Mouse (Mus musculus): ENCODE measurements at regions not wholly inside any gene's neighbourhood (a gene's known extent, or its start where the extent isn't known, plus 50 kb on each side); places are given as distances from the start of the nearest gene placed in this dataset.

- DNase-seq (ENCODE audit: extremely low read depth, insufficient read length, low spot score) = no peak
Measured at GRCm38 (mm10) chr6:143615361-143615760, 448.3 kb downstream of the Etnk1 start.

DNA sequence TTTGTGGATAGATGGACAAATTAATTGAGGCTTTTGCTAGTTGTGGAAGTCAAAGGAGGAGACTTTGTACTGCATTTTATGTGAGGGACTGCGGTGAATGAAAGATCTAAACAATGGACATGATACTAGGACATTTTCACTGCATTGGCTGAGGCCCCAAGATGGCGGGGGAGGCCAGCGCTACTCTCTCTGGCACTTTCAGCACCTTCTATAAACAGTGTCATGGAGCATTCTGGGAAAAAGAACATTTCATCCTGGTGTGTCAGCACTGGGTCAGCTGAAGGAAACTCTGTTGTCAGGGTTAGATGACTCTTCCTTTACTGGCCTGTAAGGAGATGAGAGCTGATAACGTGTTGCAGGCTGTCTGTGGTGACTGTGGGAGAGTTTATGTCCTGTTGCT is 449.4 kb downstream of the Etnk1 start:
- peak; percentile 64 for DNase-seq (ENCODE audit: extremely low read depth, insufficient read length, low spot score)

DNA sequence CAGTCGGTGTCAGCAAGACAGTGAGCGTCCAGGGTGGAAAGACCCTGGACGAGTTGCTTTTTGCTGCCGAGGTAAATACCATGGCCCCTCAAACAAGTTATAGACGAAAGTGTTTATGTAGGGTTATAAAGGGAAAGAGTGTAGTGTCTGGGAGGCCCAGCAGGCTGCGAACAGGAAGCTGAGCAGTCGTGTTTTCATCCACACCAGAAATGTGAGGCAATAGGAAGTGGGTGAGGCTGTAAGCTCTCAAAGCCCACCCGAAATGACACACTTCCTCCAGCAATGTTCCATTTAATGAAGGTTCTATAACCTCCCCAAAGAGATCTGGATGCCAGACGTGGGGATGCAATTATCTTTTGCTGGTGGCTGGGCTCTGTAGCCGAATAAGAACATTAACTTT is 451.5 kb downstream of the Etnk1 start:
- no peak for DNase-seq (ENCODE audit: extremely low read depth, insufficient read length, low spot score)

GRCm38 (mm10) chr6:143620583-143620982 is 453.6 kb downstream of the Etnk1 start:
- DNase-seq (ENCODE audit: extremely low read depth, insufficient read length, low spot score) = no peak

GRCm38 (mm10) chr6:143622161-143622560 is 455.1 kb downstream of the Etnk1 start:
- DNase-seq (ENCODE audit: extremely low read depth, insufficient read length, low spot score) = no peak

GRCm38 (mm10) chr6:143624901-143625300 is 457.9 kb downstream of the Etnk1 start:
- DNase-seq (ENCODE audit: extremely low read depth, insufficient read length, low spot score) = no peak

DNA sequence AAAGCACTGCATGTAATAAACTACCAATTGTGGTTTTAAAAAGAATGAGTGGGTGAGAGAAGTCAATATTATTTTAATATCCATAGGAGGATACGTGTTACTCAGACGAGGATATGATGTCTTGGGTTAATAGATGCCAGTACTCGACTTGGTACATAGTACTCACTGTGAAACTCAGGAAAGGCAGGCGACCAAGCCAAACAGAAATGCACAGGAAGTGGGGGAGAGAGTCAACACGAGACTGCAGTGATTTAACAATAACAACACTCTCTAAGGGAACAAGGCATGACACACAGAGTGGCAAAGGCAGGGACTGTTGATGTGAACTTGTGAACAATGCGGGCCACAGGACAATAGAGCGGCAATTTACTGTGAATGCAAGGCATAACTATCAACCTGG is 464.6 kb downstream of the Etnk1 start:
- peak; percentile 55 for DNase-seq (ENCODE audit: extremely low read depth, insufficient read length, low spot score)

DNA sequence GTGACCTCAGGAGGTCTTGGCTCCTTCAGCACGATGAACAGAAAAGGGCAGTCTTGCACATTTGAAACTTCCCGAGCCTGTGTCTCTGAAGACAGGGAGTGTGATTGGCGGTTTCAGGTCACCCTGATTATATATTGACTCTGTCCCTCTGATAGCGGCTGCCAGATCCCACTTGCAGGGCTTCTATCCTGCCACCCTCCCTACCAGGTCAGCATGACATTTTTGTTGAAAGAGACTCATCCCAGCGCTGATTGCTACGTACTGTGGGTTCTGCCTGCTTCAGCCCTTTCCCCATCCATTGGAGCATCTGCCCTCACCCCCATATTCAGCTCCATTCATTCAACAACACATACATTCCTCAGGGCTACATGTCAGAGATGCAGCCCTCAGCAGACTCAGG is 466.7 kb downstream of the Etnk1 start:
- DNase-seq (ENCODE audit: extremely low read depth, insufficient read length, low spot score) = no peak

DNA sequence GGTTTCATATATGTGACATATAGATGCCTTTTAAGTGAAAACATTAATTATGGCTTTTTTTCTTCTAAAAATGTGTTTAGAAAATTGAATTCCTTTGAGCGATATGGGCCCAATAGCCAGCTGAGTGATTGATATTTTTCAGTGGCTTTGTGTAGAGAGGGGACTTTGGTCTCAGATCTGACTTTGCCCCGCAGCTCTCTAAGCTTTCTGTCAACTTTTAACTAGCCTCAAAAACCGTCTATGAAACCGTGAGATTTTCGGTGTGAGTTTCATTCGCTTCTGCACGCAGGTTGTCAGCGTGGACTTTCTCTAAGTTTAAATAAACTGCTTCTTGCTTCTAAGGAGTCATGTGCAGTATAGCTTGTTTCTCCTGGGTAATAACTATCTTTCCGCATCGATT is 467.3 kb downstream of the Etnk1 start:
- no peak for DNase-seq (ENCODE audit: extremely low read depth, insufficient read length, low spot score)

DNA sequence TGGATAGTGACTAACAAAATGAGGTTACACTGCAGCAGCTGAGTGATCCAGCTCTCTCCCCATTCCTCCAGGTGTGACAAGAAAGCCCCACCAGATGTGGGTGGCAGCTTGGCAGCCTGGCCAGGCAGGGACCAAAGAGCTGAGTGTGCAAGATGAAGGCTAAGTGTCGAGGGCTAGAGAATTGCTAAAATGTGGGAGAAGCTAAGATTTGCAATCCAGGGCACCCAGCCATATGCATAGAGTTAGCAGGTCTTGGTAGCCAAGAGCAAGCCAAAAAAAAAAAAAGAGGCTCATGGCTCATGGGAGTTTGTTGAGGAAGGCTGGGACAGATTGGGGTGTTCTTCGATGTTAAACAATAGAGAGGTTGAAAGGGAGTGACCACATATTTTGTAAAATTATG is 468.0 kb downstream of the Etnk1 start:
- DNase-seq (ENCODE audit: extremely low read depth, insufficient read length, low spot score) = peak; percentile 43

GRCm38 (mm10) chr6:143640652-143641051 is 473.6 kb downstream of the Etnk1 start:
- peak; percentile 92 for DNase-seq (ENCODE audit: extremely low read depth, insufficient read length, low spot score)

- DNase-seq (ENCODE audit: extremely low read depth, insufficient read length, low spot score) = peak; percentile 30
Measured at GRCm38 (mm10) chr6:143642052-143642451, 475.0 kb downstream of the Etnk1 start.

DNA sequence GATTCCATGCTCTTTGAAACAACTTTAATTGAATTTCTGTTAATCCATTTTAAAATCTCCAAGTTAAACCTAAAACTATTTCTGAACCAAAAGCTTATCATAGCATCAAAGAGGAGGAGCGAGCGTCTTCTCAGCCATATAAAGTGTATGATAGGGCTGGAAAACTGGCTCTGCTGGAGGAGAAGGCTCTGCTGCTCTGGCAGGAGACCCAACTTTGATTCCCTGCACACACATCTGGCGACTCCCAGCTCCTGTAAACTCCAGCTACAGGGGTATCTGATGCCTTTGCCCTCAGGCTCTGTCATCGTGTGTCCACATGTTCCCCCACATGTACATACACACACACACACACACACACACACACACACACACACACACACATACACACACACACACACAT is 479.0 kb downstream of the Etnk1 start:
- DNase-seq (ENCODE audit: extremely low read depth, insufficient read length, low spot score) = no peak

- no peak for DNase-seq (ENCODE audit: extremely low read depth, insufficient read length, low spot score)
Measured at GRCm38 (mm10) chr6:143648501-143648900, 481.5 kb downstream of the Etnk1 start.

- no peak for DNase-seq (ENCODE audit: extremely low read depth, insufficient read length, low spot score)
Measured at GRCm38 (mm10) chr6:143656576-143656975, 489.6 kb downstream of the Etnk1 start.

DNA sequence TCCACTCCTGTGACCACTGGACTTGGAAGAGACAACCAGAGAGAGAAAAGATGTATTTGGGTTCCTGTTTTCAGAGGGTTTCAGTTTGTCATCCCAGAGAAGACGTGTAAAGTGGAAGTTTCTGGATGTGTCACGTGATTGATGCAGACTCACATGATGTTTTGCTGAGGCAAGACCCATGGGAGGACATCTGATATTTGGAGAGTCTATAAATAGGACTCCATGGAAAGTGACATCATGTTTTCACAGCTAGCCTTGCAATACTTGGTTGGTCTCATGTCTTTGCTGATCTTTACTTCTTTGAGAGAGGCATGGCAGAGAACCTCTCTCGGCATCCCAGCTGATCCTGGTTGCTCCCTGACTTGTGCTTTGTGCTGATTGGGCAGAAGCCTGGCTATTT is 493.8 kb downstream of the Etnk1 start:
- DNase-seq (ENCODE audit: extremely low read depth, insufficient read length, low spot score) = no peak

GRCm38 (mm10) chr6:143663306-143663705 is 496.3 kb downstream of the Etnk1 start:
- DNase-seq (ENCODE audit: extremely low read depth, insufficient read length, low spot score) = no peak

GRCm38 (mm10) chr6:143665374-143665773 is 498.4 kb downstream of the Etnk1 start:
- DNase-seq (ENCODE audit: extremely low read depth, insufficient read length, low spot score) = no peak

- DNase-seq (ENCODE audit: extremely low read depth, insufficient read length, low spot score) = no peak
Measured at GRCm38 (mm10) chr6:143668551-143668950, 501.5 kb downstream of the Etnk1 start.

DNA sequence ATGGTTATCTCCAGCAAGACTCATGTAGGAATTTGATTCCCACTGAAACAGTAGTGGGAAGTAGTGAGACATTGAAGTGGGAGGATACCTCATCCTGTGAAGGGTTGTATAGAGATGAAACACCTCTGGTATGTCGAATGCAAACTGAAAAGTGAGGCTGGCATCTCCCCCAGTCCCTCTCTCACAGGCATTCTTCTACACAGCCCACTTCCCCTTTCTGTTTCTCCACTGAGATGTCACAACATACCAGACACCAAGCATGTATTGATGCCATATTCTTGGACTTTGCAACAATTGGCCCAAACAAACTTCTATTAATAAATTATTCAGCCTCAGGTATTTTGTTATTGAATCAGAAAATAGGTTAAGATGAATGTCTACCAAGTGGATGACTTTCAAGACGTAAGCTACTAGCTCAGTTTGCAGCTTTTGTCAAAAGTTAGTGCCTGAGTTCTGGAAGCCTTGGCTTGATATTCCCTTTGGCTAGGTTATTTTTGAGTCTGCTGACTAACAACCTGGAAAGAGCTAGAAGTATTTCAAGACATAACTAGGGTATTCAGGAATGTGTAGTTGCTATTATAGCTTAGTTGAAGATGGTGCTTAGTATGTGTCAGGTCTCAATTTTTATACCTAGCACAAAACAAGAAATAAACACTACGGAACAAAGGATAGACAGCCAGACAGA is 502.6 kb downstream of the Etnk1 start:
- DNase-seq (ENCODE audit: extremely low read depth, insufficient read length, low spot score) = no peak

- no peak for DNase-seq (ENCODE audit: extremely low read depth, insufficient read length, low spot score)
Measured at GRCm38 (mm10) chr6:143690131-143690530, 523.1 kb downstream of the Etnk1 start.

DNA sequence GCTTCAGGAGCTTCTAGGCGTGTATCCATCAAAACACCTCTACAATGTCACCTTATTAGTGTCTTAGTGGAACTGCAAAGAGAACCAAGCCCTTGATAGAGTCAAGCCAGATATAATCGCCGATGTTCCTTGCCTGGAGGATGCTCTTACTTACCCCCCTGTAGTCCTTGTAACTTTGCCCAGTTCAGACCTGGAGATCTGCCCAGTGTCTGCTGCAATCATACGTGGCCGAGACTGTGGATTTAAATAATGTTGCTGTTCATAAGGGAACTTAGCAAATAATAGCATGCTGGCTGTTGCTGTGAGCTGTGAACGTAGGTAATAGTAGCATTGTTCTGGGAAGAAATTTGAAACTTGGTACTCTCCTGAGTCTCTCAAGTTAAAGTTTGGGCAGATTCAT is 523.8 kb downstream of the Etnk1 start:
- DNase-seq (ENCODE audit: extremely low read depth, insufficient read length, low spot score) = peak; percentile 28

DNA sequence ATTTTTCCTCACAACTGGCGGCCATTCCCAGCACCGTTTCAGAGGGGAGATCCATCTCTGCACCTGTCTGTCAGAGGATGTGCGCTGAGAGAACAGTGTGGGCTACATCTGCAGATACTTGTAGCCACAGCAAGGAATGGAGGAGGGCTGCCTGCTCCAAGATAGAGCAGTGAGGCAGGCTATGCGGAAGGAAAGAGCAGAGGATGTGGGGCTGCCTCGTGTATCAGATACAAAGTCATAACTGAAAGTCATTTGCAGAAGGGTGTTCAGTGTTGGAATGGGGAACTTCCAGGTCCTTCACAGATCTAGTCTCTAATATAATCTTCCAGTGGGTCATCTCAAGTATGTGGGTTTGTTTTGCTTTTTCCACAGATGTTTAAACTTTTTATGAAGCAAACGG is 531.0 kb downstream of the Etnk1 start:
- no peak for DNase-seq (ENCODE audit: extremely low read depth, insufficient read length, low spot score)

Data from 3134 (cell line).